Mouse (Mus musculus): ENCODE data around the gene Krtap3-2.

- TF ChIP-seq CTCF (IDR thresholded peaks at IDR 0.05; ENCODE audit: low read depth) (no peak), EP300 (optimal IDR thresholded peaks at IDR 0.05) (no peak)
Measured at GRCm38 (mm10) chr11:99556753-99557152, at the start of gene Krtap3-2.

Measured in stomach, postnatal 0 days (tissue).